Mouse (Mus musculus) hematopoietic multipotent progenitor cell, adult 10-12 weeks (in vitro differentiated cells): ENCODE results near the gene C530008M17Rik. TPM values are rescaled to one million over a fixed set of nuclear protein-coding genes. Genes with fewer than 3 reads are reported as not detected.

Experiments
- polyA plus RNA-seq: library from polyadenylated mRNA; stranded (reverse); fragments of >175 nt; gene quantifications from 2 replicates; pipeline ENCODE4 v1.2.3, GENCODE M21; 2012; ENCODE audit warnings: low replicate concordance

C530008M17Rik gene
- 2.0 and 7.2 TPM in 2 replicates for polyA plus RNA-seq

DNA sequence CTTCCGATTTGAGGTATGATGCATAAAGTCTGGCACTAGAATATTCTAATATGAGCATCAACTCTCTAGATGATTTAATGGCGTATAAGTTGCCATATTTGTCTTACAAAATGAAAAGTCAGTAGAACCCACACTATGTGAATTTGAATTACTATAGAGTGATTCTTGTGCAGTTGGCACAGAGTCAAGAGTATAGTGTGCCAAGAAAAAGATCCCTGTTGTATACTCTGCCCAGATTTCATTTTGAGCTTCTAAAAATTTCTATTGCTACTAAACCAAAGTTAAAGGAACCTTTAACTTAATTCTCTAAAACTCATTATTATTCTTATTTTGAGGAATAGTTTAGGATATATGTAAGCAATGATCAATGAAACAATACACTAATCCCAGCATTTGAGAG lies at the start of gene C530008M17Rik:
Gene C530008M17Rik (plus strand): TSS at position 301 of the 400 bp plus-strand sequence.

DNA sequence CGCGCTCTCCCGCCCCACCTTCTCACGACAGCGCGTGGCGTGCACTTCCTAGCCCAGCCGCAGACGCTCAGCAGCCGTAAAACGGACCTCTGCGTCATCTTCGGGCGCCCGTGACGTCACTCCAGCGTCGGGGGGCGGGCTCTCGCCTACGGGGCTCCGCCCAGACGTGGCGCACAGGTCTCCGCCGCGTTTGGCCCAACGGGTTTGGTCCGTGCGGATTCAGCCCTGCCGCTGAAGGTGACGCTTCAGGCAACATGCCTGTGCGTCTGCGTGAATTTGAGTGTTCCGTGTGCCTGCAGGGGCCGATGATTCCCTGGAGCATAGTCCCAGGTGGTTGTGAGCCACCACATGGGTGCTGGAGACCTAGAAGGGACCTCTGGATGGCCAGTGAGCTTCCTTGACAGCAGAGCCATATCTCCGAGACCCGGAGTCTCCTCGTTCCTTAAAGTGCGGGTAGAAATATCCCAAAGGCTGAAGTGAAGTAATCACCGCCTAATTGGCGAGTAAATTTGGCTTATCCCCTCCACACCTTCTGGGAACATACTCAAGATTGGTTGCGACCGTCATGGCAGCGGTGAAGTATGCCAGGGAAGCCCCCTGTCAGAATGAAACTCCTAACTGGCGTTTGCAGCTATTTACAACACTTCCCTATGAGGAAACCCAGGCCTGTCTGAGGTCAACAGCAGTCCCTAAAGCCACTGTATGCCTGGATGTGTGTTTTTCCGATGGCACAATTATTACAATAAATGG lies 249.3 kb downstream of the C530008M17Rik start, which contains the start of gene Aasdh:
Gene Aasdh (minus strand): TSS at position 110 of the 750 bp plus-strand sequence.

Other genes with a start within 250 kb of the C530008M17Rik start
- not detected in 2 replicates for gene Gm7271, start 172.5 kb upstream of the C530008M17Rik start, polyA plus RNA-seq
- 1.7 and 3.6 TPM in 2 replicates for gene Exoc1, start 127.2 kb upstream of the C530008M17Rik start, polyA plus RNA-seq
- gene Cep135, start 67.8 kb upstream of the C530008M17Rik start, polyA plus RNA-seq, result 2.9 and 4.6 TPM in 2 replicates
- 2.7 and 4.0 TPM in 2 replicates for gene Aasdh, start 249.0 kb downstream of the C530008M17Rik start, polyA plus RNA-seq